Mouse (Mus musculus): ENCODE results near the gene Pate3.
"Not testable (repeated sequence)": the region's sequence is repeated elsewhere in the genome, so short reads cannot be mapped to it uniquely, and the experiment has no call there.

Pate3 gene

DNA sequence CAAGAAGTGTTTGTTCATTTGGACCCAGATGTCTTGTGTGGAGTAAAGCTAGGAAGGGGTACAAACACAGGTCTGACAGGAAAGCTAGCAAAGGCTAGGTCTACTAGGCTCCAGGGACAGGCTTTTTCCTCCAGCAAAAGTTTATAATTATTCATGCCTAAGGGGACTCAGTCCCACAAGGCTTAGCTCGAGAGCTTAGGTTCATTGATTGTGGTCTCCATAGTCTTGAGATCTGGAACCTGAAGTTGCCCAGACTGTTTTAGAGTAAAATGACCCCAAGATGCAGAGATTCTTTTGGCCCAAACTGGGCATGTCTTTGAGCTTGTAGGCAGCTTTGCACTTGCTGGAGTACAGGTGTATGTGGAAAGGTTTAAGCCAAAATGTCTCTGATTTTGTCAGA is at the start of gene Pate3:
Gene Pate3 (minus strand): TSS at position 101 of the 400 bp plus-strand sequence.
- DNase-seq (ENCODE audit: low spot score in 2 of 2), result no peak

DNA sequence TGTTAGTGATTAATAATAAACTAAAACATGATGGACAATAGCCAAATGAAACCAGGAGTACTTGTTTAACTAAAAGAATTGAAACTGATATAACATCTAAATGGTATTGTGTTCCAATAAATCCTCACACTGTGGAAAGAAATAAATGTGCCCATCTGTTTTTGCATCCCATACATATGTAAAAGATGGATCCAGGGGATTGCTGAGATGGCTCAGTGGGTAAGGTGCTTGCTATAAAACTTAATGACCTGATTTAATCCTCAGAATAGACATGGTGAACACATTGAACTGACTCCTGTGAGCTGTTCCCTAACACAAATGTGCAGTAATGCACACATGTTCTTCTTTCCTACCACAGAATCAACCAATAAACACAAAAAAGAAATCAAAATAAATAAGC is 43.9 kb upstream of the Pate3 start:
- no peak for DNase-seq (ENCODE audit: low spot score in 2 of 2)

DNA sequence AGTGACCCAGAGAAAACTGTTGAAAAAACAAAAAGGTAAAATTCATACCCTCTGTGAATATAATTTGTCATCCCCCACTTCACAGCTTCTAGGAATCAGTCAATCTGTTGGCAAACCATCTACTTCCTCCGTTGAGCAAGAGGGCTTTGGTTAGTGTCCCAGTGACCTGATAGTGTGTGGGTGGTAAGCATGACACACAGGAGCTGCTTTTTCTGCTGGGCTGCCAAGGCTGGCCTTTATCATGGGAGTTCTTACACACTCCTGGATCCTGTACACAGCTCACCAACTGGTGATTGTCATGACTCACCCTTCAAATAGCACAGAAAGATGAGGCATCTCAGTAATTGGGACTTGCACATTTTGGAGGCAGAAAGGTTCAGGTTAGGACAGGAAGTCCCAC is 39.0 kb upstream of the Pate3 start, which contains the start of gene Pate1:
Gene Pate1 (minus strand): TSS at position 378 of the 400 bp plus-strand sequence.
- peak in 1 of 2 experiments; percentile 2 for DNase-seq (ENCODE audit: low spot score in 2 of 2)

DNA sequence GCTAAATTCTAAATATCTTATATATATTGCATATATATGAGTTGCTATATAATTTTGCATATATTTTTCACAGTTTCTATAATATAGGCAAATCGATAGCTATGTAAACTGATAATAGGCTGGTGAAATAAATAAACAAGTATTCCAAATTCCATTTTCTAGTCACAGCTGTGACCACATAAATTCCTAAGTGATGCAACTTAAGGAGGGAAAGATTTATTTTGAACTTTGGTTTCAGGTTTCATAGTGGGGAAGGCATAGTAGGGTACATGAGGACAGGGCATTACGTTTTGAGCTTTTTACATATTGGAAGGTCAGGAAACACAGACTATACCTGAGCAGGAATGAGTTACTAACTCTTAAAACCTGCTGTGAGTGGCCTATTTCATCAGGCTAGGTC is 25.6 kb upstream of the Pate3 start:
- no peak for DNase-seq (ENCODE audit: low spot score in 2 of 2)

DNA sequence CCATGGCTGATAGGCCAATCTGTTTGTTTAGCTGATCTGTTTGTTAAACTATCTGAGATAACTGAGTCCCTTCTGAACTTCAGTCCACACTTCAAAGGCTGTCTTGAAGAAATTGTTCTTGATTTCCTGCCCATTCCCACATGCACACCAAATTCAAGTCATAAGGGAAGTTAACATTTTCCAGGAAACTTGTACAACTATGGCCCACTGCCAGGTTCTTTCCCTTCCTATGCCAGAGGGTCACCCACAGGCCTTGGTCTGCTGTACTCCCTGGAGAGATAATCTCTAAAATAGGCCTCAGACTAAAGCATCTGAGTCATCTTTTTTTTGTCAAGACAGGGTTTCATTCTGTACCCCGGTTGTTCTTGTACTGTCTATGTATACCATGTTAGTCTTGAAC is 15.0 kb downstream of the Pate3 start:
- no peak for DNase-seq (ENCODE audit: low spot score in 2 of 2)

DNA sequence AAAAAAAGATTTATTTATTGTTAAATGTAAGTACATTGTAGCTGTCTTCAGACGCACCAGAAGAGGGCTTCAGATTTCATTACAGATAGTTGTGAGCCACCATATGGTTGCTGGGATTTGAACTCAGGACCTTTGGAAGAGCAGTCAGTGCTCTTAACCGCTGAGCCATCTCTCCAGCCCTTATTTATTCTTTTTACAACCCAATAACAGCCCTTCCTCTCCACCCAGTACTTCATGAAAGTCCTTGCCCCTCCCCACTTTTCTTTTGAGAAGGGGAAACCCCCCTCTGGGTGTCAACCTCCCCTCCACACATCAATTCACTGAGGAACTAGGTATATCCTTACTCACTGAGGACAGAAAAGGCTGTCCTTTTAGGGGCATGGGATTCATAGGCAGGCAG is 31.2 kb downstream of the Pate3 start:
- DNase-seq (ENCODE audit: low spot score in 2 of 2), result not testable (repeated sequence)

DNA sequence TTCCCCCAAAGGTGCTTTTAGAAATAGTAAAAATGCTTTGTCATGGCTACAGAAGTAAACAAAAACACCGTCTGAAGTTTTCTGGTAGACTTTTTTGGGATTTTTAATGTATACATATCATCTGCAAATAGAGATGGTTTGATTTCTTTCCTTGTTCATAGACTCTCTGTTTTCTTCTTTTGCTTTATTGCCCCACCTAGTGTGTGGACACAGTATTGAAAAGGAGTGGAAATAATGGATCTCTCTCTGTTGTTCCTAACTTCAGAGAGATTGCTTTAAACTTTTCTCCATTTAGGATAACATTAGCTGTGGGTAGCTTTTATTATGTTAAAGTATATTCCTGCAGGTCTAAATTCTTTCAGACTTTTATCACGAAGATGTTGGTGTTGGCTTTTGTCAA is 34.0 kb downstream of the Pate3 start:
- DNase-seq (ENCODE audit: low spot score in 2 of 2), result no peak

DNA sequence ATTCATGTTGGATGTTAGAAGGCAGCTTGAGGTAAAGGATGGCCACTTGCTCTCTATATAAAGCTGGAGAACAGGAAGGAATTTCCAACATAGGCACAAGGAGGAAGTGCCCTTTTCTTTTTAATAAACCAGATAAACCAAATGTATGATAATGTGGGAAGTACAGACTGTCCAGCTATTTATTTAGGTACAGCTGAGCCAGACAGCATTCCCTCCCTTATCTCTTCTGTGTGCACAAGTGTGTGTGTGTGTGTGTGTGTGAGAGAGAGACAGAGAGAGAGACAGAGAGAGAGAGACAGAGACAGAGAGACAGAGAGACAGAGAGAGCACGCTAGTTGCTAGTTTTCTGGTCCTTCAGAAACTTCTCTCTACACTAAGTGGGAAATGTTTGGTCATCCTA is 36.2 kb downstream of the Pate3 start, which contains the start of gene Pate4:
Gene Pate4 (minus strand): TSS at position 101 of the 400 bp plus-strand sequence.
- no peak for DNase-seq (ENCODE audit: low spot score in 2 of 2)

DNA sequence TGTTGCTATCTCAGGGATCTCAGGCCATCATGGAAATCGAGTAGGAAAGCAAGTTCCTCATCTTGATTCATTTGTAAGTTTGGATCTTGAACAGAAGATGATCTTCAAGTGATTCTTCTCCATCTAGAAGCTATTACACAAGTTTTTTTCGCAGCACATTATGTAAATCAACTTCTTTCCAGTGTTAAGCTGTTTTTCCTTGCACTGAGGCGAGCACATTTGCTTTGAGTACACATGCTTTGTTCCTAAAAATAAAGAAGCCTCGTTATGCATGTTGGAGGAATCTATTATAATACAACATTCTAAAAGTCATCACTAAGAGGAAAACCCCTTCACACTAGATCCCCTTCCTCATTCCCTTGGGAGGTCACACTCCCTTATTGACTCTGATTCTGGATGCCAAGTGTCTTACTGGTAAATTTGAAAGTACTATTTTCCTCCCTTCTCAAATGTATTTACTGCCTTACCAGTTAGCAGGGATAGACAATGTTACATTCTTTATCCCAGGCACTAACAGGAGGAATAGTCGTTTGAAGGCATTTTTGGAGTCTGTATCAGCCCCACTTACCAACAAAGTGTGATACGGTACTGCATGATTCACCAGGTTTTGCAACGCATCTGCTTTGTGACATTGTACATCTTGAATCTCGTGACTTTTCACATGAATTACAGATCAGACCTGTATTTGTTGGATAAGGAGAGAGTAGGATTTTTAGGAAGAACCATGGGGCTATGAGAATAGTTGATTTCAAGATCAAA is 40.2 kb downstream of the Pate3 start:
- peak in 1 of 2 experiments; percentile 2 for DNase-seq (ENCODE audit: low spot score in 2 of 2)
